Mouse (Mus musculus): ENCODE results near the gene Spon1.

DNA sequence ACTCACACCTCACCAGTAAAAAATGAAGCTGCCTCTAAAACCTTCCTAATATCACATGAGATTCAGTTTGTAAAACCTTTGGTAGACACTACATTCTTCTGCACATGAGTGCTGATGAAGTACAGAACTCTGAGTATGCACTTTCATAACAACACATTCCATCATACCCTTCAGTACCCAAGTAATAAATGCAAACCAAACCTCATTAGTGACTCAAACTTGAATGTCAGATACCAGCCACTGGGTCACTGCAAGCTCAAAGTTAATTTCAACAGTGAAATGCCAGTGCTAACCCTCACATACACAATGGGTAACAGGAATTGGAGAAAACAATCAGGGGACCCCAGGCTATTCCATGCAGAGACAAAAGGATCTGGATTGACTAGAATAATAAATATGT is 203.4 kb downstream of the Spon1 start:
- TF ChIP-seq CTCF (IDR thresholded peaks at IDR 0.05; ENCODE audit: low read depth) (no peak), EP300 (optimal IDR thresholded peaks at IDR 0.05) (no peak)
